Mouse (Mus musculus) embryonic facial prominence, embryonic 15.5 days (tissue): ENCODE results near the gene Capzb. TPM values are rescaled to one million over a fixed set of nuclear protein-coding genes. Genes with fewer than 3 reads are reported as not detected.
A peak's percentile ranks its signal among the peaks of the same experiment; 100 is the strongest.

Experiments
- ATAC-seq: fragments of 200-750 bp; cut with Nextera tagmentation; 2 replicates; pipeline ENCODE4 v1.8.0; 2017; ENCODE audit warnings: low read depth, moderate TSS enrichment; ENCODE audit not compliant: insufficient number of reproducible peaks, low FRiP score, low TSS enrichment
- H3K27ac ChIP-seq: fragments of 300-500 bp; sonication (generic); replicated peaks from 2 replicates; pipeline ENCODE4 v1.5.1; 2015; ENCODE audit warnings: mild to moderate bottlenecking, inconsistent platforms
- H3K27me3 ChIP-seq: fragments of 300-500 bp; sonication (generic); 2 replicates; pipeline ENCODE4 v1.6.1; 2015; ENCODE audit warnings: inconsistent platforms
- H3K36me3 ChIP-seq: fragments of 300-500 bp; sonication (generic); 2 replicates; pipeline ENCODE4 v1.6.1; 2015; ENCODE audit warnings: mild to moderate bottlenecking, inconsistent platforms
- H3K4me1 ChIP-seq: fragments of 300-500 bp; sonication (generic); 2 replicates; pipeline ENCODE4 v1.6.1; 2015; ENCODE audit warnings: inconsistent platforms
- H3K4me2 ChIP-seq: fragments of 300-500 bp; sonication (generic); replicated peaks from 2 replicates; pipeline ENCODE4 v1.6.1; 2015; ENCODE audit warnings: mild to moderate bottlenecking, inconsistent platforms
- H3K4me3 ChIP-seq: fragments of 300-500 bp; sonication (generic); replicated peaks from 2 replicates; pipeline ENCODE4 v1.5.1; 2015; ENCODE audit warnings: mild to moderate bottlenecking, inconsistent platforms
- H3K9ac ChIP-seq: fragments of 300-500 bp; sonication (generic); 2 replicates; pipeline ENCODE4 v1.6.1; 2015; ENCODE audit warnings: inconsistent platforms
- H3K9me3 ChIP-seq: fragments of 300-500 bp; sonication (generic); replicated peaks from 2 replicates; pipeline ENCODE4 v1.6.1; 2016; ENCODE audit warnings: inconsistent platforms
- WGBS: fragments of 180-500 bp; shearing (Covaris S2); methylation state at CpG from one replicate; pipeline ENCODE4 v1.1.7; 2015; 5-methylcytosine and 5-hydroxymethylcytosine counted together
- polyA plus RNA-seq: library from polyadenylated mRNA; unstranded; fragments of >200 nt; fragmentation: Nextera tagmentation; extraction: Ambion mirVana; gene quantifications from 2 replicates; pipeline ENCODE4 v1.2.1, GENCODE M21; 2015

Gene Capzb
- polyA plus RNA-seq, 1 experiment from 2014 or later, result 397 TPM

DNA sequence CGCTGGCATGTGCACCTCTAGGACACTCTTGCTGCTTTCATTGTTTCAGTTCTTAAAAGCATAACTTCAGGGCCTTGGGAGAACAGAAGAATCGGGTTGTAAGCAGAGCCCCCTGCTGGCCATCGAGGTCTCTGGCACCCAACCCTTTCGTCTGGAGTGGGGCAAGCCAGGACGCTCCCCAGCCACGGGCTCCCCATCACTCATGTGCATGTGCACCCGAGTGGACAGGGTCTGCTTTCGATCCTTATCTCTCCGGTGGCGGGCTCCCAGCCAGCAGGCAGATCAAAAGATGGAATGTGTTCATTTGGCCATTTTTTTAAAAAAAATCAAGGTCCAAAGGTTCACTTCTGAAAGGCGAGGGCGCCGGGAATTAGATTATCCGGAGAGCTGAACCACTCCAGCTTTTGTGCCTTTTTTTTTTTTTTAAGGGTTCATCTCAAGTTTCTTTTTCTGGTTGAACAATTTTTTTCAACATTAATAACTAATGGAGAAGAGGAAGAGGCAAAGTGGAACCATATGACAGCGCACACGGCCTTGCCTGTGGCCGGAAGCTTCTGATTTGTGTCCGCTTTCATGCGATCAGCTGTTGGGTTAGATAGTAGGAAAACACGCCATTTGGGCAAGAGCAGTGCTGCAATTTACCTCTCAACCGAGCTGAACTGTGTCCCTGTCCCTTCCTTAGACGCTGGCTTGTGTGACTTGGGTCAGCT lies 59.5 kb downstream of the Capzb start:
- H3K9ac ChIP-seq, result no peak overlapping the region

DNA sequence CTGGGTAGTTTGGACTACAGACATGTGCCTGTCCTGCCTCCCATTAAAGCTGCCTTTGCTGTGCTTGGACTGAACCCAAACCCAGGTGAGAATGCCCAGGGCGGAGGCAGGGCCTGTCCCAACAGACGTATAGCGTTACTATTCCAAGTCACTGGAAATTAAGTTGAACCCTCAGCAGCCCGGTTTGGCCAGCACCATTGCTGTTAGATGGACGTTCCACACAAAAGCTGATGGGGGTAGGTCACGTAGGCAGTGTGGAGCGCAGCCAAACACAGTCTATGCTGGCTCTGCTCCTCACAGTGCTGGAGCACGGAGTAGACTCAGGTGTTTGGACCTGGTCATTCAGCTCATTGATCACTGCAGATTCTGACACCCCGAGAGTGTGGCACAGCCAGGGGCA lies 60.5 kb downstream of the Capzb start:
- no peak; the same call in 1 of the 2 replicates for ATAC-seq
- Histone ChIP-seq H3K4me1 (peaks cover 90% of the 10 kb centered on the region), H3K36me3 (peaks cover 16% of the 10 kb centered on the region), H3K27me3 (no peaks in the 10 kb centered on the region), H3K9me3 (no peaks in the 10 kb centered on the region), H3K4me3 (no peak overlapping the region), H3K4me2 (no peak overlapping the region), H3K27ac (0 out of 2 replicates have a peak overlapping the region, but pooled peaks have one; percentile 4), H3K9ac (no peak overlapping the region)
- WGBS, result 71% methylated on average over 9 of the region's 9 CpGs

More for the DNA sequence above, 59.5 kb downstream of the Capzb start:
- peaks cover 6% of the 10 kb centered on the region for H3K36me3 ChIP-seq
- H3K4me1 ChIP-seq, result peaks cover 86% of the 10 kb centered on the region
- H3K27ac ChIP-seq, result peak overlapping the region; percentile 81
- ATAC-seq, result peak; percentile 44
- H3K4me2 ChIP-seq, result peak overlapping the region; percentile 19; the same call in 1 of the 2 replicates
- H3K4me3 ChIP-seq, result no peak overlapping the region
- H3K27me3 ChIP-seq, result no peaks in the 10 kb centered on the region
- no peaks in the 10 kb centered on the region for H3K9me3 ChIP-seq
- WGBS, result 27% methylated on average over 22 of the region's 22 CpGs

DNA sequence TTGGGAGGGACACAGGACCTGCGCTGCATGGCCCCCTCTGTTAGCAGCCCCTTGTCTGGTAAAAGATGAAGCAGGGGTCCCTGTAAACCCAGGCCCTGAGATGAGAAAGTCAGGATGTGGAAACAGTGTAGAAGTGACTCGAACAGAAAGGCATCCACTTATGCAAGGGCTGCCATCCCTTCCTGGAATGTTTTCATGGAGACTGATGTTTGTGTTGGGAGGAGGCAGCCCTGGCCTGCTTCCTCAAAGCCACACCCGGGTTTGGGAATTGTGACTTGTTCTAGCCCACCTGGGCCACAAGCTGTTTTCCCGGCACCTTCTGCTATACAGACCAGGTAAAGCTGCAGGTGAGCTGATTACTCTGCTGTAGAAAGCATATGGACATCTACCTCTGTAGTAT lies 63.4 kb downstream of the Capzb start:
- Histone ChIP-seq H3K36me3 (peaks cover 18% of the 10 kb centered on the region), H3K27ac (no peak overlapping the region; the same call in 1 of the 2 replicates)

DNA sequence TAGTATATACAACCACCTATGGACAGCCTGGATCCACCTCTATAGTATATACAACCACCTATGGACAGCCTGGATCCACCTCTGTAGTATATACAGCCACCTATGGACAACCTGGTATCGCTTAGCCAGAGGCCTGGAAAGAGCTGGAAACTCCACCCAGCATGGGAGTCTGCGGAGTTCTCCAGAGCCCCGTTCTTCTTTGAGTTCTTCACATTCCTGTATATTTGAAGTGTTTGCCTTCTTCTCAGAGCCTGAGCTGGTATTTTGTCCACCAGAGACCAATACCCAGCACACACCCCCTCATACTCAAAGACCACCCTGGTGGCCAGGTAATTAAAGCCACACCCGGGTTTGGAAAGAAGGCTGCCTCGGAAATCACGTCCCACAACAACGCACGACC lies 64.0 kb downstream of the Capzb start:
- H3K9me3 ChIP-seq, result no peaks in the 10 kb centered on the region
- 44% methylated on average over 8 of the region's 8 CpGs for WGBS
- no peak overlapping the region for H3K4me3 ChIP-seq
- peaks cover 20% of the 10 kb centered on the region for H3K36me3 ChIP-seq
- H3K4me2 ChIP-seq, result no peak overlapping the region
- ATAC-seq, result no peak
- H3K4me1 ChIP-seq, result peaks cover 85% of the 10 kb centered on the region
- H3K27me3 ChIP-seq, result no peaks in the 10 kb centered on the region
- H3K27ac ChIP-seq, result peak overlapping the region; percentile 92
- H3K9ac ChIP-seq, result no peak overlapping the region

More for the DNA sequence above, 63.4 kb downstream of the Capzb start:
- no peak for ATAC-seq
- Histone ChIP-seq H3K9ac (no peak overlapping the region), H3K9me3 (no peaks in the 10 kb centered on the region), H3K27me3 (no peaks in the 10 kb centered on the region), H3K4me2 (no peak overlapping the region), H3K4me1 (peaks cover 86% of the 10 kb centered on the region), H3K4me3 (no peak overlapping the region)
- 75% methylated on average over 4 of the region's 4 CpGs for WGBS

DNA sequence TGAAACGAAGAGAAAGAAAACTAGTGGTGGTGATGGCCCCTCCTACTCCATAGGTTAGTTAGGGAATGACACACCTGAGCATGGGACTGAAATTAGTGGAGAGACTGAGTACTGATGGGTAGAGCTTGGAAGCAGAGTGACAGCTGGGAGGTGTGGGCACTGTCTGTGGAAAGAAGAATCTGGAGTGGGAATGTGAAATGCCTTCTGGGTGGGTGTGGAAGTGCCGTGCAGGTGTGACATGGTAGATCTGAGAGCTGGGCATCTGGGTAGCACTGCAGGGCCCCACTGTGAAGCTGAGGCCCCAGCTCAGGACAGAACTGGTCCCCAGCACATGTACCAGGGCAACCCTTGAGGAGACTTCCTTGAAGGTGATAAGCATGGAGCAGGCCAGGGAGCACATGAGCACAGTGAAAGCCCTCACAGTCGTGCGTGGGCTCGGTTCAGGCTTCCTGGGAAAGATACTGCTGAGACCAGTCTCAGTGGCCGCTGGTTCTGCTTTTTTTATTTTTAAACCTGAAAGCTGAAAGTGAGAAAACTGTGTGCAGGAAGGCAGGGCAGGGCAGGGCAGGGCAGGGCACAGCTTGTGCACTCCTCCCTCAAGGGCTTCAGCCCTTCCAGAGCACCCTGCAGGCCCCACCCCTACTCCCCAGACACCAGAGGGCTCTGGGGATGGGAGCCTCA lies 66.1 kb downstream of the Capzb start:
- 40% methylated on average over 6 of the region's 6 CpGs for WGBS
- Histone ChIP-seq H3K9me3 (no peaks in the 10 kb centered on the region), H3K4me2 (no peak overlapping the region), H3K36me3 (peaks cover 41% of the 10 kb centered on the region), H3K4me1 (peaks cover 66% of the 10 kb centered on the region), H3K27me3 (no peaks in the 10 kb centered on the region), H3K9ac (no peak overlapping the region), H3K27ac (peak overlapping the region; percentile 92), H3K4me3 (no peak overlapping the region)
- peak; percentile 32 for ATAC-seq

DNA sequence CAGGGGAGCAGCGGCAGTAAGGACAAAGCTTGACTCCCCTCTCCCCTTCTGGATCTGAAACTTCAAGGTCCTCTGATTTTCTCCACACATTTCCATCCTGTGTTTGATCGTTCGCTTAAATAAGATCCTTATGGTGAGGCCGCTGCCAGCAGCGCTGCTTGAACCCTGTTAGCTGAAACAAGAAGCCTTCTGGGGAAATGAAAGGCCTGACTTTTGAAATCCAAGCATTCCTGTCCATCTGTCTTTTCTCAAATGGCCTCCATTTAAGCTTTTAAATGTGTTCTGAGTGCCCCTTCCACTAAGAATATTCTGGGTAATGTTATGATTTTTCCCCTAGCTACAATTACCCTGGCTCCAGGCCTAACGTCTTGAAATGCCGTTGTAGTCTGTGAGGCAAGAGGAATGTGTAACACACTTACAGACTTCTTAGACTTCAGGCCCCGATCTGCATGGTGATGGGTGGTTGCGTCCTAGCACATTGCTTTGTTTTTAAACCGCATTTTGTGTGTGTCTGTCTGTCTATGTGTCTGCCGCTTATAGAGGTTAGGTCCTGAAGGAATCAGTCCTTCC lies 66.7 kb downstream of the Capzb start:
- H3K4me3 ChIP-seq, result no peak overlapping the region
- peak; percentile 60 for ATAC-seq
- WGBS, result 29% methylated on average over 11 of the region's 11 CpGs
- no peak overlapping the region for H3K9ac ChIP-seq
- H3K36me3 ChIP-seq, result peaks cover 46% of the 10 kb centered on the region
- H3K27me3 ChIP-seq, result no peaks in the 10 kb centered on the region
- no peak overlapping the region for H3K4me2 ChIP-seq
- peak overlapping the region; percentile 92 for H3K27ac ChIP-seq
- no peaks in the 10 kb centered on the region for H3K9me3 ChIP-seq
- H3K4me1 ChIP-seq, result peaks cover 61% of the 10 kb centered on the region

DNA sequence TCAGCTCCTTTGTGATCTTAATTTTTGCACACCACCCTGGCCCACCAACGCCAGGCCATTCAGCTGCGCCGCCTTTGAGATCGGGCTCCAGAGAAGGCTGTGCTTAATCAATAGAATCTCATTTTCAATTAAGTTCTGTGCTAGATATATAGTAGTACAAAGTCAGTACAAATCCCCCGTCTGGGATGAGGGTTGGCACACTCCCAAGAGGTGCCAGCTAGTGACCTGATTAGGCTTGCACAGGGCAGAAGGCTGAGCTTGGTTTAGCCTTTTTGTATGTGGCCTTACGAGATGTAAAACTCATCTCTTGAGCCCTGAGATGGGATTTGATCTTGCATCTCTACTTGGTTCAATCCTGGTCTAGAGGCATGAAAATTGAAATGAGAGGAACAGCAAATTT lies 70.3 kb downstream of the Capzb start:
- no peak overlapping the region for H3K4me2 ChIP-seq
- peaks cover 67% of the 10 kb centered on the region for H3K4me1 ChIP-seq
- 81% methylated on average over 6 of the region's 6 CpGs for WGBS
- H3K27ac ChIP-seq, result no peak overlapping the region
- H3K36me3 ChIP-seq, result peaks cover 45% of the 10 kb centered on the region
- no peaks in the 10 kb centered on the region for H3K27me3 ChIP-seq
- no peaks in the 10 kb centered on the region for H3K9me3 ChIP-seq
- ATAC-seq, result no peak
- H3K9ac ChIP-seq, result no peak overlapping the region
- no peak overlapping the region for H3K4me3 ChIP-seq

DNA sequence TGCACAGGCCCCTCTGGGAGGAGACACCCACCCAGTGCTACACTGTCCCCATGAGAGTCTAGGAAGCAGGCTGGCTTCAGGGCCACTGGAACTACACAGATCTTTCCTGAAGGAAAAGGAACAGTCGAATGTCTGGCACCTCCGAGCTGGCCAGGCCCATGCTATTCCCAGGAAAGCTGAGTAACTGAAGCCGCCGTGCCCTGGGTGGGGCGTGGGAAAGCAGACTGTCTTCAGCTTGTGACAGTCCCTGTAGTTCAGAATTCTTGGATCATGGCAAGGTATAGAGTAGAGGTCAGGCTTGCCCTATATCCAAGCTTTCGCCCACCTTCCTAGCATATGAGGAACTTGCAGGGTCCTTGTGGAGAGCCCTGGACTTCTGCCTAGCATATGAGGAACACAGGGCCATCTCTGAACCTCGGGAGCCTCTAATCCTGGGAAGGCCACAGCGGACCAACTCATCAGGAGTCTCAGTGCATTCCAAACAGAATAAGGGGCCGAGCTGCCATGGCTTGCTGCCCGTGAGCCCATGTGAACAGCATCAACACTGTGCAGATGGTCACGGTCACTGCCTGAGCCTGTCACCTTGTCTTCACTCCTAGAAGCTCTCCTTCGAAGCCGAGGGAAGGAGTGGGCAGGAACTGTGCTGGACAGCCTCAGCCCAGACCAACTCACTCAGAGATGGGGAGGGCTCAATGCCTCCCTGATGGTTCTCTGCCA lies 73.2 kb downstream of the Capzb start:
- Histone ChIP-seq H3K27me3 (no peaks in the 10 kb centered on the region), H3K4me3 (no peak overlapping the region), H3K27ac (peak overlapping the region; percentile 82), H3K36me3 (peaks cover 52% of the 10 kb centered on the region), H3K9me3 (no peaks in the 10 kb centered on the region), H3K4me2 (no peak overlapping the region), H3K9ac (no peak overlapping the region), H3K4me1 (peaks cover 69% of the 10 kb centered on the region)
- ATAC-seq, result 0 out of 2 replicates have a peak, but pooled peaks have one; percentile 24
- 60% methylated on average over 13 of the region's 13 CpGs for WGBS

DNA sequence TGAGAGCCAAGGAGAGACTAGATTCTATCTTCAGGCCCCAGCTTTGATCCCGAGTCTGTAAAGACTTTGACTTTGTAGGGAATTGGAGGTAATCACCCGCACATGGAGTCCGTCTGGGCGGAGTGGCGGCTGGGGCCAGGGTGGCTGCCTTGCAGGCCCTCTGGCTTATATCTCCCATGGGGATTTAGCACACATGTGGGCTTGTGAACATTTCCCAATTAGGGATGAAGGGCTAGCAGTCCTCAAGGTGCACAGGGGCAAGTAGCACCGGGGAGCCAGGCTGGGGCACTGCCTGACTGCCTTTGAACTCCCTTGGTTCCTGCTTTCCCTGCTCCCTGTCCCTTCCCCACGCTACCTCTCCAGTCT lies 73.8 kb downstream of the Capzb start:
- H3K9me3 ChIP-seq, result no peaks in the 10 kb centered on the region
- no peak overlapping the region for H3K9ac ChIP-seq
- H3K4me3 ChIP-seq, result no peak overlapping the region
- H3K4me2 ChIP-seq, result no peak overlapping the region
- peak overlapping the region; percentile 82 for H3K27ac ChIP-seq
- ATAC-seq, result no peak
- H3K4me1 ChIP-seq, result peaks cover 69% of the 10 kb centered on the region
- peaks cover 51% of the 10 kb centered on the region for H3K36me3 ChIP-seq
- H3K27me3 ChIP-seq, result no peaks in the 10 kb centered on the region
- WGBS, result 53% methylated on average over 7 of the region's 7 CpGs

DNA sequence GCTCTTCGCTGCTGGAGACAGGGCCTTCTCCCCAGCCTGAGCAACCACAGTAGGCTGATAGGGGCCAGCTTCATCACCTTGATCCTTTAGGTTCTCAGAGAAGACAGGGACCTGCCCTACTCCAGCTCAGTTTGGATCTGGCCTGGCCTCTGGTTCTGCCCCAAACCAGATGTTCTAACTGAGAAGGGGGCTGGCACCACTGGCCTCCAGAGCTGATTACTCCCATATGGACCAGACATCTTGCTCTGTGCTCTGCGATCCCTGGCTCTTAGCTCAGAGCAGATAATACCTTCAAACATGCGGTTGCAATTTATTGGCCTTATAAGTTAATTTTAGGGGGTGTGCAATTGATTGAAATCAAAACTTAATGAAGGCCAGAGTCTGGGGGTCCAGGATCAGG lies 74.6 kb downstream of the Capzb start:
- peaks cover 43% of the 10 kb centered on the region for H3K36me3 ChIP-seq
- H3K9ac ChIP-seq, result no peak overlapping the region
- H3K4me3 ChIP-seq, result no peak overlapping the region
- 0 out of 2 replicates have a peak, but pooled peaks have one; percentile 39 for ATAC-seq
- no peaks in the 10 kb centered on the region for H3K27me3 ChIP-seq
- H3K9me3 ChIP-seq, result no peaks in the 10 kb centered on the region
- H3K4me2 ChIP-seq, result no peak overlapping the region; the same call in 1 of the 2 replicates
- H3K4me1 ChIP-seq, result peaks cover 75% of the 10 kb centered on the region
- WGBS, result 34% methylated on average over 3 of the region's 3 CpGs
- peak overlapping the region; percentile 82 for H3K27ac ChIP-seq

DNA sequence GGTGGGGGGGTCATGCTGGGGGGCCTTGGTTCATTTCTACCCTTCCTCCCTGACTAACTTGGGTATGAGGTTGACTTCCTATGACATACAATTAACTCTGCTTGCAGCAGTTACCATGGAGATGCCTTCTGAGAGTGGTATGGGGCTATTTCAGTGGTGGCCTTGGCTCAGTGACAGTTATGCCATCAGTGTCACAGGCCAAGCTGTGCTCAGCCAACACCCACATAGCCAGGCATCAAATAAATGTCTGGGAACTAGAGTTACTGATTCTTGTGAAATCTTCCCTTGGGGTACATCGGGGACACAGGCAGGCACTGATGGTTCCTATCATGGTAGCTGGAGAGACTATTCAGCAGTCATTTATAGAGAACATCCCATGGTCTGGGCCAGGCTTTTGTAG lies 75.5 kb downstream of the Capzb start:
- peak overlapping the region; percentile 82; the same call in 1 of the 2 replicates for H3K27ac ChIP-seq

More for the DNA sequence above, 75.5 kb downstream of the Capzb start:
- 61% methylated on average over 1 of the region's 1 CpGs for WGBS
- no peak for ATAC-seq
- H3K9ac ChIP-seq, result no peak overlapping the region
- H3K27me3 ChIP-seq, result no peaks in the 10 kb centered on the region
- H3K4me2 ChIP-seq, result no peak overlapping the region
- H3K4me3 ChIP-seq, result no peak overlapping the region
- H3K36me3 ChIP-seq, result peaks cover 33% of the 10 kb centered on the region
- H3K9me3 ChIP-seq, result no peaks in the 10 kb centered on the region
- H3K4me1 ChIP-seq, result peaks cover 75% of the 10 kb centered on the region
